Mouse (Mus musculus) limb, embryonic 10.5 days (tissue): Measurements from ENCODE around the gene Nhsl1. TPM values are rescaled to one million over a fixed set of nuclear protein-coding genes. Genes with fewer than 3 reads are reported as not detected.
A peak's percentile ranks its signal among the peaks of the same experiment; 100 is the strongest.

ENCODE experiments used
- DNase-seq: peaks from one replicate; pipeline ENCODE4 v3.0.0-alpha.2; 2017; ENCODE audit warnings: low spot score
- H3K27ac ChIP-seq: fragments of 300-500 bp; sonication (generic); 2 replicates; pipeline ENCODE4 v1.5.1; 2016; ENCODE audit warnings: mild to moderate bottlenecking
- H3K27me3 ChIP-seq: fragments of 300-500 bp; sonication (generic); 2 replicates; pipeline ENCODE4 v1.6.1; 2016; ENCODE audit warnings: low read depth, mild to moderate bottlenecking; ENCODE audit not compliant: poor library complexity, severe bottlenecking
- H3K36me3 ChIP-seq: fragments of 300-500 bp; sonication (generic); 2 replicates; pipeline ENCODE4 v1.6.1; 2016; ENCODE audit warnings: mild to moderate bottlenecking, moderate library complexity
- H3K4me1 ChIP-seq: fragments of 300-500 bp; sonication (generic); 2 replicates; pipeline ENCODE4 v1.6.1; 2016
- H3K4me3 ChIP-seq: fragments of 300-500 bp; sonication (generic); 2 replicates; pipeline ENCODE4 v1.5.1; 2016; ENCODE audit warnings: mild to moderate bottlenecking, moderate library complexity
- H3K9me3 ChIP-seq: fragments of 300-500 bp; sonication (generic); replicated peaks from 2 replicates; pipeline ENCODE4 v1.6.1; 2016; ENCODE audit warnings: mild to moderate bottlenecking
- WGBS: fragments of 180-500 bp; shearing (Covaris S2); methylation state at CpG from one replicate; pipeline ENCODE4 v1.1.7; 2016; 5-methylcytosine and 5-hydroxymethylcytosine counted together
- polyA plus RNA-seq: library from polyadenylated mRNA; unstranded; fragments of >200 nt; fragmentation: Nextera tagmentation; extraction: Ambion mirVana; gene quantifications from 2 replicates; pipeline ENCODE4 v1.2.1, GENCODE M21; 2016

Nhsl1 gene
- polyA plus RNA-seq, 1 experiment from 2014 or later, result 8.6 TPM

DNA sequence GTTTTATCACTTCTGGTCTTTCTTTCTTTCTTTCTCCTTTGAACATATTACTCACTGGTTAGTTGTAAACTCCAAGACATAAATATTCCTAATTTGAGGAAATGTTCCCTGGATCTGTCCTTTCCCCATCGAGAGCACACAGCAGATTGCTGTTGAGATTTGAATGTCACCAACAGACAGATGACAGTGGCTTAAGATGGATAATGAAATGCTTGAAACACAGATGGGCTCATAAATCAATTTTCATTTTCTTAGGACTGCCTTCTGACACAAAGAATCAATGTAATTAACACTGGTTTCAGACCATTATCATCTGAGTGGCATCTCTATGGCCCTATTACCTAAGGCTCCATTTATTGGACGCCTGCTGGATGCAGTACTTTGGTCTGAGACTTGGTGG, 203.8 kb downstream of the Nhsl1 start:
- Histone ChIP-seq H3K9me3 (no peaks in the 10 kb centered on the region), H3K27me3 (no peaks in the 10 kb centered on the region), H3K36me3 (peaks cover 37% of the 10 kb centered on the region), H3K4me3 (no peak overlapping the region), H3K27ac (no peak overlapping the region), H3K4me1 (peaks cover 16% of the 10 kb centered on the region)
- 80% methylated on average over 2 of the region's 2 CpGs for WGBS
- no peak for DNase-seq

GRCm38 (mm10) chr10:18525311-18525710, 206.5 kb downstream of the Nhsl1 start:
- Histone ChIP-seq H3K4me3 (no peak overlapping the region), H3K4me1 (peaks cover 16% of the 10 kb centered on the region), H3K9me3 (no peaks in the 10 kb centered on the region), H3K27ac (no peak overlapping the region), H3K36me3 (peaks cover 37% of the 10 kb centered on the region), H3K27me3 (no peaks in the 10 kb centered on the region)
- no peak for DNase-seq
- WGBS, result 87% methylated on average over 15 of the region's 15 CpGs

- no peak overlapping the region for H3K4me3 ChIP-seq
- no peaks in the 10 kb centered on the region for H3K9me3 ChIP-seq
- peaks cover 37% of the 10 kb centered on the region for H3K36me3 ChIP-seq
- peaks cover 16% of the 10 kb centered on the region for H3K4me1 ChIP-seq
- WGBS, result 72% methylated on average over 9 of the region's 9 CpGs
- H3K27me3 ChIP-seq, result no peaks in the 10 kb centered on the region
- H3K27ac ChIP-seq, result peak overlapping the region; percentile 46; the same call in 1 of the 2 replicates
- no peak for DNase-seq
These were observed 206.9 kb downstream of the Nhsl1 start for GRCm38 (mm10) chr10:18525726-18526125.

- H3K9me3 ChIP-seq, result no peaks in the 10 kb centered on the region
- WGBS, result 88% methylated on average over 22 of the region's 22 CpGs
- H3K27ac ChIP-seq, result peak overlapping the region; percentile 46; the same call in 1 of the 2 replicates
- H3K4me3 ChIP-seq, result no peak overlapping the region
- peaks cover 42% of the 10 kb centered on the region for H3K36me3 ChIP-seq
- H3K27me3 ChIP-seq, result no peaks in the 10 kb centered on the region
- no peak for DNase-seq
- peaks cover 16% of the 10 kb centered on the region for H3K4me1 ChIP-seq
These were observed 207.5 kb downstream of the Nhsl1 start for GRCm38 (mm10) chr10:18526184-18526850.

- no peak for DNase-seq
- no peak overlapping the region for H3K4me3 ChIP-seq
- no peak overlapping the region for H3K27ac ChIP-seq
- H3K4me1 ChIP-seq, result peaks cover 22% of the 10 kb centered on the region
- H3K27me3 ChIP-seq, result no peaks in the 10 kb centered on the region
- peaks cover 47% of the 10 kb centered on the region for H3K36me3 ChIP-seq
- H3K9me3 ChIP-seq, result no peaks in the 10 kb centered on the region
- WGBS, result 78% methylated on average over 20 of the region's 20 CpGs
These were observed 208.3 kb downstream of the Nhsl1 start for GRCm38 (mm10) chr10:18526851-18527675.

- Histone ChIP-seq H3K9me3 (no peaks in the 10 kb centered on the region), H3K36me3 (peaks cover 51% of the 10 kb centered on the region), H3K4me1 (peaks cover 27% of the 10 kb centered on the region), H3K4me3 (no peak overlapping the region), H3K27me3 (no peaks in the 10 kb centered on the region), H3K27ac (no peak overlapping the region)
- DNase-seq, result no peak
- 78% methylated on average over 7 of the region's 7 CpGs for WGBS
These were observed 209.0 kb downstream of the Nhsl1 start for GRCm38 (mm10) chr10:18527766-18528165.

DNA sequence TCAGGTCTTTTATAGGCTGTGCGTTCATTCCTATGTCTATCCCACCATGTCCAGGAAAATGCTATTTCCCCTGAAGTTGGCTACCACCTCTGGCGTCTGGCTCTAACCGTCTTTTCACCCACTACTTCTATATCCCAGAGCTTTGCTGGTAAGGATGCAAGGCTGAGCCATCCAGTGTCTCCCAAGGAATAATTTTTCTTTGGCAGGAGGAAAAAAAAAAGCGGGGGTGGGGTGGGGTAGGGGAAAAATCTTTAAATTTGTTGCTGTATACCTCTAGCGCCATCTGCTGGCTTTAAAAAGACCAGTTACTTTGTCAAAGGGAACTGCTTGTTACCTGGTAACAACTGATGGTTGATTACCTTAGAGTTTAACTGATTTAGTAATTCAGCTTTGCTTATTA, 209.7 kb downstream of the Nhsl1 start:
- no peak for DNase-seq

GRCm38 (mm10) chr10:18529177-18529576, 210.4 kb downstream of the Nhsl1 start:
- Histone ChIP-seq H3K4me1 (peaks cover 32% of the 10 kb centered on the region), H3K27me3 (no peaks in the 10 kb centered on the region), H3K4me3 (no peak overlapping the region), H3K9me3 (no peaks in the 10 kb centered on the region), H3K27ac (no peak overlapping the region), H3K36me3 (peaks cover 46% of the 10 kb centered on the region)
- no peak for DNase-seq
- 85% methylated on average over 4 of the region's 4 CpGs for WGBS

More for the DNA sequence above, 209.7 kb downstream of the Nhsl1 start:
- Histone ChIP-seq H3K36me3 (peaks cover 53% of the 10 kb centered on the region), H3K4me1 (peaks cover 32% of the 10 kb centered on the region), H3K9me3 (no peaks in the 10 kb centered on the region), H3K27ac (no peak overlapping the region), H3K4me3 (no peak overlapping the region), H3K27me3 (no peaks in the 10 kb centered on the region)
- WGBS, result 54% methylated on average over 5 of the region's 5 CpGs

DNA sequence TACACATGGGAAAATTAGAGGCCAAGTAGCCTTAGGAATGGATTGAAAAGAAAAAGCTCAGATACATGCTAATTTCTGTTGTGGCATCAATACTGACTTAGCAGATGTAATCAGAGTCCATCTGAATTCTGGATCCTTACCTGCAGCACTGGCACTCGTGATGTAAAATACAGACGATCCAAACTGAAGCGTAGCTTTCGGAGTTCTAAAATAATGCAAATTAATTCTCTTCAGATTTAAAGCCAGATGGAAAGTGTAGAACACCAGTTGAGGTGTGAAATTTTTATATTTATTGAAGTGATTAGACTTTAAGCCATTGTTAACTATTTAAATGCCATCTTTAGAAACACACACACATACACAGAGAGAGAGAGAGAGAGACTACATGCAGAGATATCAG, 211.4 kb downstream of the Nhsl1 start:
- WGBS, result 95% methylated on average over 4 of the region's 4 CpGs
- H3K9me3 ChIP-seq, result no peaks in the 10 kb centered on the region
- H3K36me3 ChIP-seq, result peaks cover 36% of the 10 kb centered on the region
- H3K4me1 ChIP-seq, result peaks cover 32% of the 10 kb centered on the region
- H3K27me3 ChIP-seq, result no peaks in the 10 kb centered on the region
- no peak for DNase-seq
- H3K27ac ChIP-seq, result no peak overlapping the region
- H3K4me3 ChIP-seq, result no peak overlapping the region

- Histone ChIP-seq H3K36me3 (peaks cover 24% of the 10 kb centered on the region), H3K9me3 (no peaks in the 10 kb centered on the region), H3K4me3 (no peak overlapping the region), H3K27me3 (no peaks in the 10 kb centered on the region), H3K27ac (no peak overlapping the region), H3K4me1 (peaks cover 17% of the 10 kb centered on the region)
- DNase-seq, result no peak
- WGBS, result 59% methylated on average over 8 of the region's 8 CpGs
These were observed 213.5 kb downstream of the Nhsl1 start for GRCm38 (mm10) chr10:18532293-18532692.

GRCm38 (mm10) chr10:18536889-18537288, 218.1 kb downstream of the Nhsl1 start:
- no peak for DNase-seq
- H3K36me3 ChIP-seq, result peaks cover 13% of the 10 kb centered on the region
- peaks cover 12% of the 10 kb centered on the region for H3K4me1 ChIP-seq
- WGBS, result 90% methylated on average over 2 of the region's 2 CpGs
- no peaks in the 10 kb centered on the region for H3K27me3 ChIP-seq
- H3K4me3 ChIP-seq, result no peak overlapping the region
- H3K27ac ChIP-seq, result no peak overlapping the region
- no peaks in the 10 kb centered on the region for H3K9me3 ChIP-seq

DNA sequence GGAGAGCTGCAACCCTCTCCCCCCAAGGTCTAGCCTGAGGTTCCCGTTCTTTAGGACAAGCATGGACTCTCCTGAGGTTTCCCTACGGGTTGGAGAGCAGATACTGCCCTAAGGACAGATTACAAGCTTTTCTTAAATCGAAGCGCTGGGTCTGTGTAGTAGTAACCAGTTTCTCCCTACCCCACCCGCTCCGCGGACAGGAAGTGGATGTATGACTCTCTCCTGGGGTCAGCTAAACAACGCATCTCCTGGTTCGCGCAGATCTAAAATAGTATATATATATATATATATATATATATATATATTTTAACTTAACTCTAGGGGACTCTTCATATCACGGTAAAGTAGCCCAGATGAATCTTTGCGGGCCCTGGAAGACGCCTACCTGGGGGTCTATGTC, 226.5 kb downstream of the Nhsl1 start:
- Histone ChIP-seq H3K36me3 (no peaks in the 10 kb centered on the region), H3K9me3 (no peaks in the 10 kb centered on the region), H3K4me1 (peaks cover 19% of the 10 kb centered on the region), H3K27ac (peak overlapping the region; percentile 81), H3K27me3 (peaks cover 8% of the 10 kb centered on the region; the same call in 1 of the 2 replicates), H3K4me3 (peak overlapping the region; percentile 69)
- WGBS, result 5% methylated on average over 13 of the region's 13 CpGs
- DNase-seq, result no peak

GRCm38 (mm10) chr10:18545813-18546235, 227.0 kb downstream of the Nhsl1 start, which contains the start of gene Hebp2:
Hebp2 (minus strand) TSS chr10:18546076.
- under 1% methylated on average over 22 of the region's 22 CpGs for whole genome bisulfite sequencing
- Histone ChIP-seq H3K9me3 (no peaks in the 10 kb centered on the region), H3K27me3 (peaks cover 11% of the 10 kb centered on the region; the same call in 1 of the 2 replicates), H3K27ac (peak within 1 kb of the TSS; percentile 81), H3K36me3 (no peaks in the 10 kb centered on the region), H3K4me3 (peak within 1 kb of the TSS; percentile 69), H3K4me1 (peaks cover 19% of the 10 kb centered on the region)
- peak; percentile 91 for DNase-seq
